In the genomic region with DNA sequence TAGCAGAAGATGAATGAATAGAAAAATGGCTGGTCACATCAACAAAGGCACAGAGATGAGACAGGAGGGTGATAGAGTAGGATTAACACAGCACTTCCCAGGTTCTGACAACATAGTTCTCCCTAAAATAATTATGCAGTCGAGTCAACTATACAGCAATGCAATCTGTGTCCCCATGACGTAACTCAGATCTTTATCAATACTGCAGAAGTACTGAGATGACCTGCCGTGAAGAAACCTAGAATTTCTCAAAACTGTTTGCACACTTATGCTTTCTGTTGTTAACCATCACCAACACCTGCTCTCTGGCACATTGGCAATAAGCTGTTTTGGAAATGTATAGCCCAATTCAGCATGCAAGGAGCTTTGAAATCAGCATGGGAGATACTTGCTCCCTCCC, we compare ENCODE assay signal across 6 mouse cellular contexts.
"Had no signal": no experiment of that assay in that cellular context is flagged by ENCODE, and none has a peak within 500 bp of the region (broad histone marks: within the 10 kb centered on the region; RNA-seq: fewer than 3 reads in every experiment).

No protein-coding gene starts in this region.

- DNase-seq: liver; right cerebral cortex, postnatal 14 days; thymus, adult 2 months; thymus, postnatal 25 days had no signal

- ATAC-seq: lung, postnatal 0 days; midbrain, embryonic 16.5 days had no signal
